Mouse (Mus musculus) embryonic fibroblast, embryonic 13.5 days (primary cell): ENCODE results near the gene Lpcat2. TPM values are rescaled to one million over a fixed set of nuclear protein-coding genes. Genes with fewer than 3 reads are reported as not detected.

Experiments used
- H3K27ac ChIP-seq: 2 replicates; pipeline ENCODE4 v1.5.1; 2012; ENCODE audit warnings: low read length, control low read depth, inconsistent platforms; ENCODE audit not compliant: insufficient read depth
- H3K4me1 ChIP-seq: 2 replicates; pipeline ENCODE4 v1.6.1; 2011; ENCODE audit warnings: low read length; ENCODE audit not compliant: control insufficient read depth, insufficient read depth
- H3K4me3 ChIP-seq: 2 replicates; pipeline ENCODE4 v1.5.1; 2011; ENCODE audit warnings: mild to moderate bottlenecking, control low read depth, low read length; ENCODE audit not compliant: insufficient read depth
- CTCF ChIP-seq: IDR thresholded peaks from 2 replicates; pipeline ENCODE4 v1.5.1; 2011; ENCODE audit warnings: mild to moderate bottlenecking, control low read depth, low read length, moderate library complexity, borderline replicate concordance; ENCODE audit not compliant: insufficient read depth
- POLR2A ChIP-seq: IDR thresholded peaks from 2 replicates; pipeline ENCODE4 v1.6.1; 2011; ENCODE audit warnings: low read depth, mild to moderate bottlenecking, control low read depth, low read length, moderate library complexity
- polyA plus RNA-seq: library from polyadenylated mRNA; stranded (reverse); fragments of >200 nt; gene quantifications from 2 replicates; pipeline ENCODE4 v1.2.4, GENCODE M21; 2011; ENCODE audit warnings: low read depth; ENCODE audit not compliant: missing spikeins, insufficient read length

Gene Lpcat2
- polyA plus RNA-seq, 1 experiment = 4.3 TPM

GRCm38 (mm10) chr8:92903488-92904135, 48.5 kb downstream of the Lpcat2 start:
- H3K4me3 ChIP-seq = no peak overlapping the region
- TF ChIP-seq CTCF (no peak), POLR2A (no peak)
- no peaks in the 10 kb centered on the region for H3K4me1 ChIP-seq
- H3K27ac ChIP-seq = no peak overlapping the region

GRCm38 (mm10) chr8:92906553-92906952, 51.4 kb downstream of the Lpcat2 start:
- TF ChIP-seq POLR2A (no peak), CTCF (no peak)

GRCm38 (mm10) chr8:92908448-92908847, 53.3 kb downstream of the Lpcat2 start:
- Histone ChIP-seq H3K4me3 (no peak overlapping the region), H3K4me1 (no peaks in the 10 kb centered on the region), H3K27ac (no peak overlapping the region)
- no peak for TF ChIP-seq CTCF
- no peak for TF ChIP-seq POLR2A

More at GRCm38 (mm10) chr8:92906553-92906952, 51.4 kb downstream of the Lpcat2 start:
- H3K4me3 ChIP-seq = no peak overlapping the region
- H3K4me1 ChIP-seq = no peaks in the 10 kb centered on the region
- no peak overlapping the region for H3K27ac ChIP-seq

GRCm38 (mm10) chr8:92911477-92911876, 56.3 kb downstream of the Lpcat2 start:
- no peak overlapping the region for H3K4me3 ChIP-seq
- TF ChIP-seq POLR2A (no peak), CTCF (no peak)
- no peak overlapping the region for H3K27ac ChIP-seq
- no peaks in the 10 kb centered on the region for H3K4me1 ChIP-seq

GRCm38 (mm10) chr8:92913396-92913795, 58.3 kb downstream of the Lpcat2 start:
- Histone ChIP-seq H3K4me3 (no peak overlapping the region), H3K27ac (no peak overlapping the region)
- no peak for TF ChIP-seq CTCF
- no peak for TF ChIP-seq POLR2A

GRCm38 (mm10) chr8:92916082-92916481, 60.9 kb downstream of the Lpcat2 start:
- Histone ChIP-seq H3K4me3 (no peak overlapping the region), H3K4me1 (no peaks in the 10 kb centered on the region)

More at GRCm38 (mm10) chr8:92913396-92913795, 58.3 kb downstream of the Lpcat2 start:
- H3K4me1 ChIP-seq = no peaks in the 10 kb centered on the region

GRCm38 (mm10) chr8:92921768-92922167, 66.6 kb downstream of the Lpcat2 start:
- Histone ChIP-seq H3K4me1 (no peaks in the 10 kb centered on the region), H3K27ac (no peak overlapping the region), H3K4me3 (no peak overlapping the region)
- TF ChIP-seq CTCF (no peak), POLR2A (no peak)

More at GRCm38 (mm10) chr8:92916082-92916481, 60.9 kb downstream of the Lpcat2 start:
- TF ChIP-seq POLR2A (no peak), CTCF (no peak)
- no peak overlapping the region for H3K27ac ChIP-seq

GRCm38 (mm10) chr8:92928986-92929385, 73.8 kb downstream of the Lpcat2 start:
- Histone ChIP-seq H3K4me3 (no peak overlapping the region), H3K27ac (no peak overlapping the region), H3K4me1 (no peaks in the 10 kb centered on the region)
- no peak for TF ChIP-seq CTCF
- no peak for TF ChIP-seq POLR2A

GRCm38 (mm10) chr8:92938056-92938455, 82.9 kb downstream of the Lpcat2 start:
- peaks cover 4% of the 10 kb centered on the region; the same call in 1 of the 2 replicates for H3K4me1 ChIP-seq
- H3K4me3 ChIP-seq = no peak overlapping the region
- H3K27ac ChIP-seq = no peak overlapping the region
- TF ChIP-seq CTCF = no peak
- no peak for TF ChIP-seq POLR2A

- H3K4me1 ChIP-seq = no peaks in the 10 kb centered on the region
- no peak overlapping the region for H3K27ac ChIP-seq
- no peak overlapping the region for H3K4me3 ChIP-seq
- TF ChIP-seq POLR2A = no peak
- TF ChIP-seq CTCF = no peak
Observed at GRCm38 (mm10) chr8:92949071-92949470, 93.9 kb downstream of the Lpcat2 start.
